Mouse (Mus musculus) kidney, postnatal 25 days (tissue): ENCODE measurements around the gene Clec14a.

Source experiments
- DNase-seq, 2 experiments: peaks; one replicate each; pipeline ENCODE4 v3.0.0; 2021; ENCODE audit warnings: mixed read lengths in 2 of 2

The Clec14a gene

DNA sequence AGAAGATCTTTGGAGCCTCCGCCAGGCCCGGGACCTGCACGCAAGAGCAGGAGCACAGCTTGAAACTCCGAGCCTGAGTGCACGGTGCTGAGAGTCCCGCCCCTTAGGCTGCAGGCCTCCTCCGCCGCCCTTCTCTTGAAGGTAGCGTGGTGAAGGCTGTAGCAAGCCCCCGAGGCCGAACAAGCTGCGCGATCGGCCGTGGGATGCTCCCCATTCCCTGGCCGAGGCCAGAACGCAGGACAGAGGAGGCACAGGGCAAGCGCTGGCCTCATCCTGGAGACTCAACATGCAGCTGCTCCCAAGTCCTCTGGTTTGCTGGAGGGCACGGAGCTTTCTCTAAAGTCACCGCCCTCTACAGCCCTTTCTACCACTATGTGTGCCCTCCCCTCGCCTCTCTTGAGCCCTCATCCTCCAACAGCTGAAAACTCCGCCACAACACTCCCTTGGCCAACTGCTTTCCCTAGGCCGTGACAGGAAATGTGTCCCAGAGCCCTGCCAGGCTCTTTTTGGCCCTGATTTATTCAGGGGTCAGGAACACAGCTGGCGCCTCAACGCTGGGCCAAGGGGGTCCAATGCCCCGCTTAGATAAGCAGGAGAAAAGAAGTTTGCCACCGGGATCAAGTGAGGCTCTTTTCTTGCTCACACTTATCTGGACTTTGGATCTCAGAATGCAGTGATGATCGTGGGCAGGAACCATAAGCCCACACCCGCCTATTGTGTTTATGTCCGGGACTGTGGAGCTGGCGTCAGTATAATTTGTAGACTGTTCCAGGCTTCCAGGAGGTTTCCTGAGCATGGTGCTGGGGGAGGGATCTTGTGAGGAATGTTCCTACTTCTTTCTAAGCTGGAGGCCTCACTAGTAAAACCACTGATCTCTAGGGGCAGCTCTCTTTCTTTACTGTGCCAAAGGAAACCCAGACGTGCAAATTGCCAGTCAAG lies at the start of gene Clec14a:
Gene Clec14a, minus strand, starts transcription at position 728 of the 939 bp plus-strand sequence.
- peak; percentile 66 to 83 for DNase-seq

DNA sequence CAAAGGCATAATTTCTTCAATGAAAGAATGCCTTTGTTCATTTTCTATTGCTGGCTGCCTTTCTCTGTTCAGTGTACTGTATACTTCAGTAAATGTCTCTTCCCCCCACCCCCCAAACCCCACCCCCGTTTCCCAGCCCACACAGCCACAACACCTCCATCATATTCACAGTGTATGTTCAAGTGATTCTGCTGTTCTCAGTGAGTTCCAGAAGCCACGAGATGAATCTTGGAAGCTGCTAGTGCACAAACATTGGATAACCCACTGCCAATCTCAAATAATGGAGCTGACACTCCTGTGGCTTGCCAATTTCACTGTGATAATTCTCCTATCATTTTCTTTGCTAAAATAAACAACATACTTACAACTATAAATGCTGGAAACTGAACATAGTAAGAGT lies 38.7 kb upstream of the Clec14a start:
- DNase-seq: no peak

GRCm38 (mm10) chr12:58306402-58306801 lies 37.3 kb upstream of the Clec14a start:
- peak; percentile 36 to 60 for DNase-seq

DNA sequence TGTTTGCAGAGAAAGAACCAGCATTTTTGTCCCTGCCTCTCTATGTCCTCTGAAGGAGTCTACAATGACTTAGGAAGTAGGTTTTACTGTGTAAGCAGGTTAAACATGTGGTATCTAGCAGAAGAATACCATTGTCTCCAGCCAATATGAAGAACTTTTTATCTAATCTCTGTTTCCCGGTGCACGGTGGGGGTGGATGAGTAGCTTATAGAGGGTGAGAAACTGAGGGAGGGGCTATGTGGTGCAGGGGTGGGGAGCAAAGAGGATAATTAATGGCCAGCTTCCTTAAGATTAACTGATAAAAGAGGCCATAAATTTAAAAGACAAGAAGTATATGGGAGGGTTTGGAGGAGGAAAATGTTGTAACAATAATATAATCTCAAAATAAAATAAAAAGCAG lies 36.5 kb upstream of the Clec14a start:
- DNase-seq: no peak

GRCm38 (mm10) chr12:58296980-58297379 lies 27.9 kb upstream of the Clec14a start:
- no peak for DNase-seq

- no peak for DNase-seq
Observed at GRCm38 (mm10) chr12:58285912-58286311, 16.8 kb upstream of the Clec14a start.

GRCm38 (mm10) chr12:58270520-58270919 lies 1.4 kb upstream of the Clec14a start:
- no peak for DNase-seq

DNA sequence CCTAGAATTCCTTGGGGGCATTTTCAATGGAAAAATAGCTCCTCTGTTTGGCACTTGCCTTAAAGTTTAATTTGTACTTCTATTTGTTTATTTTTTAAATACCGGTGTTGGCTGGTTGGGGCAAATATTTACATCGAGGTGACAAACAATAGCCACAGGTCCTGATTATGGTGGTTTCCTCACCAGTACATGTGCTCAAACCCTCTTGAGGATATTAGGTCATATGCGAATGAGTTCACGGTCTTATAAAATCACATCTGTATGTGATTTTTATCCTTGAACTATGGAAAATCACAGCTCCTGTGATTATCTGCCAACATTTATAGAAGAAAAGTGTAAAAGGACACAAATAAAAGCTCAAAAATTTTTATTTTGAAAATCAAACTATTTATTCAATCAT lies 415 bp upstream of the Clec14a start:
- no peak for DNase-seq

DNA sequence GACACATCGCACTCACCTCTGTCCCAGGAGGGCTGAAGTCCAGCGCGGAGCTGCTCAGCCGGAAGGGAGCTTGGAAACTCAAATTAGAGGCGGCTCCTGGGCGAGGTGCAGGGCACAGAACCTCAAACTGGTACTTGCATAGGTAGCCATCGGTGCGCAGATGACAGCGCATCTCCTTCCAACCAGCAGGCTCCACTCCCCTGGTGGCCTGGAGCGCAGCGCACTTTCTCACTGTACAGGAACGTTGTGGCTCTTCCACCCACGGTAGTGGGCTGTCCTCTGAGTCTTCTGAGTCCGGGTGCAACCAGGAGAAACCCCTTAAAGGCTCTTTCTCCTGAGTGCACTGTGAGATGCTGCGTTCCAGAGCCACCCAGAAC lies 916 bp downstream of the Clec14a start:
- peak; percentile 18 to 38 for DNase-seq

DNA sequence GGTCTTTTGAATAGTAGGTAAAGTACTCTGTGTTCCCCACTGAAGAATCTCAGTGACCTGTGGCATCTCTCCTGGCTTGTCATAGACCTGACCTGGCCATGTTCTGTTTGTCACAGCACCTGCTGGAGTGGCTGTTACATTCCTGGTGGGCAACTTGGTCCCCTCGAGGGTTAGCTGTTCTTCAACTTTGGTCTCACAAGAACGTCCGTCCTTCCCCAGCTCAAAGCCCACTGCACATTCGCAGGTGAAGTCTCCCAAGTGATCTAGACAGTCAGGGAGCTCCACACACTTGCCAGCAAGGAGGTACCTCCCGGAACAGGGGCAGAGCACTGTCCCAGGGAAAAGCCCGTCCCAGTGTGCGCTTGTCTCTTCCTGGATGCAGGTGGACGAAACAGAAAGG lies 1.3 kb downstream of the Clec14a start:
- DNase-seq: no peak

- no peak for DNase-seq
Observed at GRCm38 (mm10) chr12:58251901-58252300, 17.2 kb downstream of the Clec14a start.

DNA sequence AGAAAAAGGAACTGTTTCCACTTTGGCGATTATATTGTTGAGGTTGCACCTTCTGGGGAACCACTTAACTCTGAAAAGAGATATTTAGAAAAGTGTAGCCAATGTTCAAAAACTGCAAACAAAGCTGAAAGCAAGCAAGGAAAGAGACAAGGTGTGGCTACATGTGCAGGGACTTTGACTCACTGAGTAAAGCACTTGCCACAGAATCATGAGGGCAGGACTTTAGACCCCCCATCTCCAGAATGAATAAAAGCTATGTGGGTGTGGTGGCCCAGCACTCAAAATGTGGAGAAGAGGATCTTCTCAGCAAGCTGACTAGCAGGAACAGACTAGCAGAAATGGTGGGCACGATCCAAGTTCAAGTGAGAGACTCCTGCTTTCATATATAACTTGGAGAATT lies 36.6 kb downstream of the Clec14a start:
- DNase-seq: no peak

GRCm38 (mm10) chr12:58225644-58226043 lies 43.4 kb downstream of the Clec14a start:
- DNase-seq: no peak

GRCm38 (mm10) chr12:58219078-58219477 lies 50.0 kb downstream of the Clec14a start:
- DNase-seq: no peak

DNA sequence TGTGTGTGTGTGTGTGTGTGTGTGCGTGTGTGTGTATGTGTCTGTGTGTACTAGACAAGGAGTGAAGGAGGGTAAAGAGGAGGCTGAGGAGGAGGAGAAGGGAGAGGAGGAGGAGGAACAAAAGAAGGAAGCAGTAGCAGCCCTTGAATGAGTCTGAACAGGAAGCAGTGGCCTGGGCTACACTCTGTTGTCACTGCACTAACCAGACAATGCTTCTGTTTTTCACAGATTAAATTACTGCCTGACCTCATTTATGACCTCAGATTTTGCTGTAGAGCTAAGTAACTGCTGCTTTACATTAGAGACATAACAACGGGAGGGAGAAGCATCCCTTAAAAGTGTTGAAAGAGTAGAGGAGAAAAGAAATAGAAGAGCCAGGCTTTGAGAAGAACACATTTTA lies 52.9 kb downstream of the Clec14a start:
- no peak for DNase-seq
